Mouse (Mus musculus): ENCODE data around the gene Pcdh17. TPM values are rescaled to one million over a fixed set of nuclear protein-coding genes. Genes with fewer than 3 reads are reported as not detected.

Pcdh17 gene
- polyA plus RNA-seq (2014; fragmentation: Illumina TruSeq; extraction: RNeasy Lipid Tissue Mini Kit (QIAGEN cat#74804); ENCODE audit: low read depth, low replicate concordance): 0.74 TPM

DNA sequence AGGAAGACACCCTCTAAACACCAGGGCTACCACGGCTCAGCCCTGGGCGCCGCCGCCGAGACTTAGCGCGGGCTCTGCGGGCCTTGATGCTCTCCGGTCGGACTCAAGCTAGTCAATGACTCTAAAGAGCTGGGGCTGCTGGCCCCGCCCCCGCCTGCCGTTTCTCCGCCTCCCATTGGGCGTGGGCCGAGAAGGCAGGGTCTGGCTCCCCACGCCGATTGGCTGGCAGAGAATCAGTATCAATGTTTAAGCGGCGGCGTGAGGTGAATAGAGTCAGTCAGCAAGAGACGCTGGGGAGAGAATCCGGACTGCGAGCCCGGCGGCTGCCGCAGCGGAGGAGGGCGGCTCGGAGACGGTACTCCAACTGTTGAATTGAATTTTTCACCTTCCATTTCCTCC lies at the start of gene Pcdh17:
TSS of gene Pcdh17 (plus strand) at position 276 of the 399 bp plus-strand sequence.

Measured in liver, adult 10 weeks (tissue).